Mouse (Mus musculus) G1E (cell line): ENCODE measurements around the gene Adcy9. TPM values are rescaled to one million over a fixed set of nuclear protein-coding genes. Genes with fewer than 3 reads are reported as not detected.

Source experiments
- ATAC-seq: 2 replicates; pipeline ENCODE4 v1.8.0; 2016; ENCODE audit warnings: mild to moderate bottlenecking; ENCODE audit not compliant: insufficient number of reproducible peaks, poor library complexity, low FRiP score, severe bottlenecking; ENCODE audit errors: extremely low read depth
- DNase-seq: peaks from one replicate; pipeline ENCODE4 v3.0.0; 2012; ENCODE audit warnings: low spot score
- H3K27me3 ChIP-seq: 2 replicates; pipeline ENCODE4 v1.6.1; 2012; ENCODE audit warnings: mild to moderate bottlenecking, low read length, inconsistent platforms; ENCODE audit not compliant: insufficient read depth
- H3K36me3 ChIP-seq: replicated peaks from 2 replicates; pipeline ENCODE3; 2012; ENCODE audit warnings: mild to moderate bottlenecking, inconsistent platforms
- H3K4me1 ChIP-seq: 2 replicates; pipeline ENCODE4 v1.6.1; 2012; ENCODE audit warnings: low read depth, low read length, inconsistent platforms, mixed read lengths; ENCODE audit not compliant: insufficient read depth
- H3K4me3 ChIP-seq: 2 replicates; pipeline ENCODE4 v1.5.1; 2012; ENCODE audit warnings: low read depth, mild to moderate bottlenecking, inconsistent platforms, low read length, moderate library complexity, mixed read lengths
- H3K9me3 ChIP-seq: replicated peaks from 2 replicates; pipeline ENCODE4 v1.6.1; 2012; ENCODE audit warnings: inconsistent platforms
- CTCF ChIP-seq: IDR thresholded peaks from 2 replicates; pipeline ENCODE4 v1.5.1; 2012; ENCODE audit warnings: low read depth, low read length, inconsistent platforms, mixed read lengths
- GATA1 ChIP-seq: IDR thresholded peaks from 2 replicates; pipeline ENCODE4 v1.6.1; 2012; ENCODE audit warnings: borderline replicate concordance, low read length, inconsistent platforms, mixed read lengths
- GATA2 ChIP-seq: IDR thresholded peaks from 2 replicates; pipeline ENCODE4 v1.6.1; 2012; ENCODE audit warnings: low read depth, low read length, inconsistent platforms, borderline replicate concordance
- POLR2AphosphoS5 ChIP-seq: IDR thresholded peaks from 2 replicates; pipeline ENCODE4 v1.6.1; 2012; ENCODE audit warnings: low read depth, low read length, inconsistent platforms; ENCODE audit not compliant: insufficient replicate concordance
- TAL1 ChIP-seq: conservative IDR thresholded peaks from 2 replicates; pipeline ENCODE4 v1.6.1; 2012; ENCODE audit warnings: low read depth, low read length, inconsistent platforms, mixed read lengths
- polyA plus RNA-seq: library from polyadenylated mRNA; stranded (reverse); fragments of >175 nt; gene quantifications from 2 replicates; pipeline ENCODE4 v1.2.3, GENCODE M21; 2012
- total RNA-seq, 2 experiments: library from RNA; stranded (forward) in 1 of 2; stranded (reverse) in 1 of 2; fragments of 200-1000 nt in 1 of 2; fragments of >200 nt in 1 of 2; fragmentation: Nextera tagmentation in 1 of 2; gene quantifications; 2 replicates each; pipeline ENCODE4 v1.2.3; 2014 to 2017

The Adcy9 gene
- 0.73 and 0.83 TPM in 2 replicates for total RNA-seq (2014; fragmentation: Nextera tagmentation)
- total RNA-seq (2017), result 2.1 and 2.3 TPM in 2 replicates
- 0.41 and 0.47 TPM in 2 replicates for polyA plus RNA-seq

GRCm38 (mm10) chr16:4420298-4421054, at the start of gene Adcy9:
TSS of gene Adcy9 (minus strand) at chr16:4420498.
- H3K4me3 ChIP-seq, result peak within 1 kb of the TSS; percentile 69
- peaks cover 8% of the 10 kb centered on the region; the same call in 1 of the 2 replicates for H3K9me3 ChIP-seq
- ATAC-seq (peak; percentile 49; the same call in 1 of the 2 replicates), DNase-seq (peak; percentile 56)
- TF ChIP-seq CTCF (no peak), GATA1 (no peak), POLR2AphosphoS5 (no peak), TAL1 (no peak), GATA2 (no peak)
- H3K36me3 ChIP-seq, result peaks cover 4% of the 10 kb centered on the region
- peaks cover 16% of the 10 kb centered on the region; the same call in 1 of the 2 replicates for H3K4me1 ChIP-seq
- H3K27me3 ChIP-seq, result peaks cover 19% of the 10 kb centered on the region

GRCm38 (mm10) chr16:4469599-4470352, 49.5 kb upstream of the Adcy9 start:
- H3K4me1 ChIP-seq, result peaks cover 13% of the 10 kb centered on the region
- no peak overlapping the region for H3K4me3 ChIP-seq
- no peak for DNase-seq
- TF ChIP-seq POLR2AphosphoS5 (no peak), GATA1 (no peak), TAL1 (no peak), GATA2 (no peak), CTCF (no peak)
- H3K27me3 ChIP-seq, result peaks cover 6% of the 10 kb centered on the region
- no peaks in the 10 kb centered on the region for H3K36me3 ChIP-seq
- no peaks in the 10 kb centered on the region for H3K9me3 ChIP-seq
- ATAC-seq, result no peak

- no peak overlapping the region for H3K4me3 ChIP-seq
- TF ChIP-seq CTCF, result no peak
- TF ChIP-seq POLR2AphosphoS5, result no peak
- no peak for TF ChIP-seq TAL1
- TF ChIP-seq GATA2, result no peak
- TF ChIP-seq GATA1, result no peak
- peaks cover 21% of the 10 kb centered on the region for H3K27me3 ChIP-seq
- ATAC-seq (no peak), DNase-seq (no peak)
- no peaks in the 10 kb centered on the region for H3K9me3 ChIP-seq
- no peaks in the 10 kb centered on the region for H3K36me3 ChIP-seq
- H3K4me1 ChIP-seq, result peaks cover 1% of the 10 kb centered on the region; the same call in 1 of the 2 replicates
Observed at GRCm38 (mm10) chr16:4464529-4465089, 44.3 kb upstream of the Adcy9 start.

- TF ChIP-seq CTCF (no peak), TAL1 (no peak), GATA1 (no peak), POLR2AphosphoS5 (no peak), GATA2 (no peak)
- no peaks in the 10 kb centered on the region for H3K4me1 ChIP-seq
- DNase-seq (no peak), ATAC-seq (no peak)
- H3K36me3 ChIP-seq, result no peaks in the 10 kb centered on the region
- no peaks in the 10 kb centered on the region for H3K9me3 ChIP-seq
- H3K4me3 ChIP-seq, result no peak overlapping the region
- H3K27me3 ChIP-seq, result peaks cover 32% of the 10 kb centered on the region
Observed at GRCm38 (mm10) chr16:4457927-4458326, 37.6 kb upstream of the Adcy9 start.

- no peaks in the 10 kb centered on the region for H3K9me3 ChIP-seq
- DNase-seq (no peak), ATAC-seq (no peak)
- no peaks in the 10 kb centered on the region for H3K36me3 ChIP-seq
- no peaks in the 10 kb centered on the region for H3K4me1 ChIP-seq
- H3K4me3 ChIP-seq, result no peak overlapping the region
- TF ChIP-seq CTCF, result no peak
- no peak for TF ChIP-seq POLR2AphosphoS5
- H3K27me3 ChIP-seq, result peaks cover 24% of the 10 kb centered on the region
Observed at GRCm38 (mm10) chr16:4456391-4456790, 36.1 kb upstream of the Adcy9 start.

- no peaks in the 10 kb centered on the region for H3K36me3 ChIP-seq
- ATAC-seq (no peak), DNase-seq (no peak)
- TF ChIP-seq TAL1, result no peak
- no peak for TF ChIP-seq GATA2
- no peak for TF ChIP-seq GATA1
- TF ChIP-seq POLR2AphosphoS5, result no peak
- TF ChIP-seq CTCF, result no peak
- H3K9me3 ChIP-seq, result no peaks in the 10 kb centered on the region
- no peaks in the 10 kb centered on the region for H3K4me1 ChIP-seq
- no peak overlapping the region for H3K4me3 ChIP-seq
- H3K27me3 ChIP-seq, result peaks cover 22% of the 10 kb centered on the region
Observed at GRCm38 (mm10) chr16:4455693-4456092, 35.4 kb upstream of the Adcy9 start.
